Mouse (Mus musculus): ENCODE results near the gene Gm21083. TPM values are rescaled to one million over a fixed set of nuclear protein-coding genes. Genes with fewer than 3 reads are reported as not detected.
"Not testable (repeated sequence)": the region's sequence is repeated elsewhere in the genome, so short reads cannot be mapped to it uniquely, and the experiment has no call there.

Gene Gm21083
- not detected for total RNA-seq (2021)
- long read RNA-seq, experiment 1: 0 reads
- long read RNA-seq, experiment 2: 0 reads

DNA sequence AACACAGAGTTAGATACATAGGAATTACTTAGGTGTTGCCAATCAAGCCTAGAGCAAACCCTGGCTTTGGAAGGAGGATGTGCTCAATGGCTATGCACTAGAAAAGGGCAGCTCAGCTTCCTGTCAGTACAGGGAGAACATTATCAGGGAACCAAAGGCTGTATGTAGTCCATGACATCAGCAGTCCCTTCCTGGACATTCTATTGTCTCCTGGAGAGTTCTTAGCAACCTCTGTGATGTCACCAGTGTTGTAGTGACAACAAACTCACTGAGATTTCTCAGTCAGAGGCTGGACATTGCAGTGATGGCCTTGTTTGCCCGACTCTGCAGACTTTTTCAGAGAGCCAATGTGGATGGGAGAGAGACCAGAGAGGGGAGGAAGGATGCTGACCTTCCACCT is at the start of gene Gm21083:
Gene Gm21083 (plus strand): TSS at position 301 of the 400 bp plus-strand sequence.
- DNase-seq; H3K4me3 ChIP-seq; H3K27ac ChIP-seq; intact Hi-C loops (cut with DNase I): not testable (repeated sequence)

DNA sequence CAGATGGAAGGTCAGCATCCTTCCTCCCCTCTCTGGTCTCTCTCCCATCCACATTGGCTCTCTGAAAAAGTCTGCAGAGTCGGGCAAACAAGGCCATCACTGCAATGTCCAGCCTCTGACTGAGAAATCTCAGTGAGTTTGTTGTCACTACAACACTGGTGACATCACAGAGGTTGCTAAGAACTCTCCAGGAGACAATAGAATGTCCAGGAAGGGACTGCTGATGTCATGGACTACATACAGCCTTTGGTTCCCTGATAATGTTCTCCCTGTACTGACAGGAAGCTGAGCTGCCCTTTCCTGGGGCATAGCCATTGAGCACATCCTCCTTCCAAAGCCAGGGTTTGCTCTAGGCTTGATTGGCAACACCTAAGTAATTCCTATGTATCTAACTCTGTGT is 48.0 kb upstream of the Gm21083 start, which contains the start of gene Gm21190:
Gene Gm21190 (minus strand): TSS at position 101 of the 400 bp plus-strand sequence.
- intact Hi-C loops (cut with DNase I); H3K27ac ChIP-seq; H3K4me3 ChIP-seq; DNase-seq: not testable (repeated sequence)

DNA sequence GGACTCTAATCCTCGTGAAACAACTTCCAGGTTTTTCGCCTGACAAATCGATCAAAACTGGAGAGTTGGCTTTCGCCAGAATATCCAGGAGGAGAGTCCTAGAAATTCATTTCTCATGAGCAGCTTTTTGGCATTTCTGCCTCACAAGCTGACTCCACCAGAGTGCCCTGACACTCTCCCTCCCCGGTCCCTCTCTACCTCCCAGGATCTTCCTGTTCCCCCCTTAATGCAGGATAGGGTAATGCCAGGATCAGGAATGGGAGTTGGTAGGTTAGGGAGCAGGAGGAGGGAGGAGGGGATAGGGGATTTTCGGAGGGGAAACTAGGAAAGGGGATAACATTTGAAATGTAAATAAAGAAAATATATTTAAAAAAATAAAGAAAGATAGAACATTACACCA is 28.5 kb upstream of the Gm21083 start:
- intact Hi-C loops (cut with DNase I); H3K27ac ChIP-seq; DNase-seq; H3K4me3 ChIP-seq: not testable (repeated sequence)

DNA sequence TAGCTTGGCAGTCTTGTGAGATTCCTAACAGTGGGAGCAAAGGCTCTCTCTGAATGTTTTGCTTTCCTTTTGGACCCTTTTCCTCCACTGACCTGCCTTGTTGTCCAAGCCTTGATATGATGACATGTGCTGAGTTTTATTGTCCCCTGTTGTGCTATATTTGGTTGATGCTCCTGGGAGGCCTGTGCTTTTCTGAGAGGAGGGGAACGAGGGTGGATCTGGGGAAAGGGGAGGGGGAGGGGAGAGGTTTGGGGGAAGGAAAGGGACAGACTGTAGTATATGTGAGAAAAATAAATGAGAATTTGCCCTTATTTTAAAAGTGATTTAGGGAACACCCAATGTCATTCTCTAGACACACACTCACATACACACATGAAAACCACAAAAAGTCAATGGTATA is 28.0 kb upstream of the Gm21083 start:
- H3K27ac ChIP-seq; H3K4me3 ChIP-seq; DNase-seq; intact Hi-C loops (cut with DNase I): not testable (repeated sequence)

DNA sequence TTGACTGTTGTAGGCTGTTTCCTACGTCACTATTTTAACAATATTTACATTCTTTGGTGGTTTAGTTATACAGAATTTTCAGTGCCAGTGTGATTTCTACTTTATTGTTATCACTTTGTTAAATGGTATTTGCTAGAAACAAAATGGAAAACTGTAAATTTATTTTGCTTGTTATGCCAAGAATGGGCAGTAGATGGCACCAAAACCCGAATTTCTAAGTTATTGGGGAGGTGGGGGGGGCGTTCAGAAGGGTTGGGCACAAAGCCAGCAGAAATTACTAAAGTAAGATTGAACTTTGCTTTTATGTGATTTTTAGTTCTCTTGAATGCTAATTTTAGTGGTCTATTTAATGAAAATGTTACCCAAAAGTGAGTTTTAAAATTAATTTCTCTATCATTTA is 27.5 kb upstream of the Gm21083 start:
- H3K27ac ChIP-seq; H3K4me3 ChIP-seq; DNase-seq; intact Hi-C loops (cut with DNase I): not testable (repeated sequence)
- 0 out of 2 replicates have a peak, but pooled peaks have one; percentile 26 for TF ChIP-seq CTCF (IDR thresholded peaks at IDR 0.05)

DNA sequence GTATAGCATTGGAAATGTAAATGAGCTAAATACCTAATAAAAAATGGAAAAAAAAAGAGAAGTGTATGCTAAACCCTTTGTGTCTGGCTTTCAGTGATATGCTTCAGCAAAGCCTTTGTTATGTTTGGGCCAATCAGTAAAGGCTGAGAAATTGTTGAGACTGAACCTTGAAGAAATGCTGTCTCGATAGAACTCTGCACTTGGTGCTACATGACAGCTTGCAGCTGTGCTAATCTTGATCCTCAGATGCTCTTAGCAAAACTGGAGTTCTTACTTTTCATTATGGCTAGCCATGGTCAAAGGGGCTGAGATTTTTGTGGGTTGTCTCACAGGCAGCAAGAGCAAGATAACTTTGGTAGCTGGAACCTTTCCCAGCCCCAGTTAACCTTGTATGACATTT is 18.5 kb upstream of the Gm21083 start:
- H3K27ac ChIP-seq; DNase-seq; intact Hi-C loops (cut with DNase I); H3K4me3 ChIP-seq: not testable (repeated sequence)

DNA sequence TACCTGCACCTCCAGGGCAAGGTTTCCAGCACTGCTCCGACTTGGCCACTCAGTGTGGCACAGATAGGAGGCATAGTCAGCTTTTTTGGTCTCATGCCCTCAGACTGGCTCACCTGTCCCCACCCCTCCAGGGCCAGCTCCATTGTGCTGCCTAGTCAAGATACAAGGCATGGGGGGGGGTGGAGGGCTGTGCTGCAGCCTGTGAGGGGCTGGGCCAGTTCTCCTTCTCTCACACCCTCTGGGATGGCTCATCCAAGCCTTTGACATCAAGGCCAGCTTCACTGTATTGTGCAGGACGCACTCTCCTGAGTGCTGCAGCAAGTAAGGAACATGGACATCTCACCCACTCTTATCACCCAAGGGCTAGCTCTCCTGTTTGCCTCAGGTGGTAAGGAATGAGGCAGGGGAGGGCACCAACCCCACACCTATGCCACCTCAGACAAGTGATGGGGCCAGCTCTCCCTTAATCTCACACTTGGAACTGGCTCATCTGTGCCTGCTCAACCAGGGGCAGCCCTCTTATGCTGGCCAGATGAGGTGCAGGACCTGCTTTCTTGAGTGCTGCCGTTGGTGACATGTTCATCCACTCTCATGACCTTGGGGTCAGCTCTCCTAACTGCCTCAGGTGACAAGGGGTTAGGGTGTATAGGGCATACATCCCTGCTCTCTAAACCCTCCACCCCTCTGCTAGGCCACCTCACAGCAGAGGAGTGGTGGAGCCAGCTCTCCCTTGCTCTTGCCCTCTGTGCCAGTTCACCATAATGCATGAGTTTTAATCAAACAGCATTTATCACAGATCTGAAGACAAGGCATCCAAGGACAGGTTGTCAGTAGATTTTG is 15.5 kb upstream of the Gm21083 start:
- intact Hi-C loops (cut with DNase I); H3K4me3 ChIP-seq; DNase-seq; H3K27ac ChIP-seq: not testable (repeated sequence)

DNA sequence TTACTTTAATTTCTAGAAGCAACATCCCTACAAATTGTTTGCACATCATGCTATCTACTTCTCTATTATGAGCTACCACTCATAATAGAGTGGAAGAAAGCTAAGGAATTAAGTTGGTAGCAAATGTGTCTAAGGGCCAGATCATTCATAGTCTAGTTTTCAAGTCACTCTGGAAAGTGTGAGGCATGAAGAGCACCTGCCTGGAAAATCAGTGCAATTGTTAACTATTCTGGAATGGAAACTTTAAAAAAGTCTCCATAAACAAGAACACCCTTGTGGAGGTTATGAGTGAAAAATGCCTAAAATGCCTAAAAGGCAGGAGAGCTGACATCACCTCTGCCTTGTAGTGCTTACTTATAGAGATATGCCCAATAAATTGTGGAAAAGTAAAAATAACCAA is 3.4 kb upstream of the Gm21083 start:
- H3K4me3 ChIP-seq; intact Hi-C loops (cut with DNase I); H3K27ac ChIP-seq: not testable (repeated sequence)

DNA sequence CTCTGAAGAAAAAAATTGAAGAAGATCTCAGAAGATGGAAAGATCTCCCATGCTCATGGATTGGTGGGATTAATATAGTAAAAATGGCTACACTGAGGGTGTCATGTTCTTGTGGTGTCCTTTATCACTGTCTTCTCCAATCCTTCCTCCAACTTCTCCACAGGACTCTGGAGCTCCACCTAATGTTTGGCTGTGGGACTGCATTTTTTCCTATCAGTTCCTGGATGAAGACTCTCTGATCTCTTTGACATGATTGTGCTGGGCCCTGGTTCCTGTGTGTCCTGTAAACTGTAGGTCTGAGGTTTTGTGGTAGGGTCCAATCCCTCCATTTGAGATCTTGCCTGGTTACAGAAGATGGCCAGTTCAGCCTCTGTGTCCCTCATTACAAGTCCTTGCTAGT is 9.2 kb downstream of the Gm21083 start:
- TF ChIP-seq CTCF (IDR thresholded peaks at IDR 0.05): peak; percentile 46
- H3K27ac ChIP-seq; H3K4me3 ChIP-seq; intact Hi-C loops (cut with DNase I): not testable (repeated sequence)
- DNase-seq: peak; percentile 29

More for the DNA sequence above, 3.4 kb upstream of the Gm21083 start:
- not testable (repeated sequence) for DNase-seq

DNA sequence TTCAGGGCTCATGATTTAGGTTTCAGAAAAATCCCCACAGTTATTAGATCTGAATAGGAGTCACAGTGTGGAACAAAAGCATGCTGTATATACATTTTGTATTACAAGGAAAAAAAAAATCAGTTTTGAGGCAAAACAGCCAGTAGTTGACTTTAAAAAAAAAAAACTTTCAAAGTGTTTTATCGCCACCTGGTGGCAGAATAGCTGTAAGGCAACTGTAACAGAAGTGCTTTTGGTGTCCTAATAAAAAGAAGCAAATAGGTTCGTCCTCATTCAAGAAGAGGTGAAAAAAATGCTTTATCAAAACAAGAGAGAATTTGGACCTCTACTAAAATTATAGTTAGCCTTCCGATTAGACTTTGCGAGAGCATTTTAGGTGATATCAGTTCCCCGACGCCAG is 11.2 kb downstream of the Gm21083 start:
- H3K4me3 ChIP-seq; intact Hi-C loops (cut with DNase I); H3K27ac ChIP-seq; DNase-seq: not testable (repeated sequence)
- TF ChIP-seq CTCF (IDR thresholded peaks at IDR 0.05): peak; percentile 59

DNA sequence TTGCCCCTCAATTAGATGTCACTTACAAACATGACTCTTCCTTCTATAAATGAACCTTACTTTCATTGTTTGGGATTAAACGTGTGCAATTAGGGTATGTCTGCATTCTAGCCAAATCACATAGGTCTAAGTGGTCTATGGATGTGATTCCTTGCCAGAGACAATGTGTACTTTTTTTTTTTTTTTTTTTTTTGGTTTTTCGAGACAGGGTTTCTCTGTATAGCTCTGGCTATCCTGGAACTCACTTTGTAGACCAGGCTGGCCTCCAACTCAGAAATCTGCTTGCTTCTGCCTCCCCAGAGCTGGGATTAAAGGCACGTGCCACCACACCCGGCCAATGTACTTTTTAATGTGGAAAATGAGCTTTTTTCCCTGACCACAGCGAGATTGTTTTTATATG is 13.5 kb downstream of the Gm21083 start:
- intact Hi-C loops (cut with DNase I); DNase-seq; H3K27ac ChIP-seq; H3K4me3 ChIP-seq: not testable (repeated sequence)

DNA sequence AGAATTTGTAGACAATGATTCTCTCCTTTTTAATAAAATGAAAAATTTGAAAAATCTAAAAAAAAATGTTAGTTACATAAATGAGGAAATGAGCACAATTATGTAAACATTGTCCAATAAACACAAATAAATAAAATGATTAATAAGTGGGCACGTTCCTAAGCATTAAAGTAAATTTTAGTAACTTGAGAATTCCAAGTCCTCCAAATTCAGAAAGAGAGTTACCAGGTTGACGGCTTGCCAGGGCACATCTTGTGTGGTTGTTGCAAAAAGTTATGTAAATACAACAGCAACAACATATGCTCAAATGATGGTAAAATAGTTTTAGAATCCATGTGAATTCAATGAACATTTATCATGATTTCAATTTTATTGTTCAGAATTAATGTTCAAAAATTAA is 14.4 kb downstream of the Gm21083 start:
- DNase-seq; H3K27ac ChIP-seq; intact Hi-C loops (cut with DNase I); H3K4me3 ChIP-seq: not testable (repeated sequence)

DNA sequence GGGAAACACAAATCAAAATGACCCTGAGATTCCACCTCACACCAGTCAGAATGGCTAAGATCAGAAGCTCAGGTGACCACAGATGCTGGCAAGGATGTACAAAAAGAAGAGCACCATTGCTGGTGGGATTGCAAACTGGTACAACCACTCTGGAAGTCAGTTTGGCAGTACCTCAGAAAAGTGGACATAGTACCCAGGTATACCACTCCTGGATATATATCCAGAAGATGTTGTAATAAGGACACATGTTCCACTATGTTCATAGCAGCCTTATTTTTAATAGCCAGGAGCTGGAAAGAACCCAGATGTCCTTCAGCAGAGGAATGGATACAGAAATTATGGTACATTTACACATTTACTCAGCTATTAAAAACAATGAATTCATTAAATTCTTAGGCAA is 21.7 kb downstream of the Gm21083 start:
- H3K4me3 ChIP-seq; H3K27ac ChIP-seq; intact Hi-C loops (cut with DNase I); DNase-seq: not testable (repeated sequence)

DNA sequence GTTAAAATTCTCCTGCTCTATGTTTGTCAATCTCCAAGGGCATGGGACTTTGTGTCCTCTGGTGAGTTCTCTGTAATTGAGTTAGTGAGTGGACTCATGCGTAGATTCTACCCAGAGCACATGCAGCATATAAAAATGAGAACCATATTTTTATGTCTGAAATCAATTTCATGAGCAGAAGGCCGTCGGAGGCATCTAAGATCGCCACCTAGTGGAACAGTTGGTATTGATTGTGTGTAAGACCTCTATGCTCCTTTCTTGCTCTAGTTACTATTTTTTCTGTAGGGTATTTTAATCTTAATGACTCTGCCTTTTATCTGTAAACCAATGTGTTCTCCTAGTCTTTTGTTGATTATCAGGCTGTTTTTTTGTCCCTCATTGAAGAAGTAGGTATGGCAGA is 23.2 kb downstream of the Gm21083 start:
- H3K4me3 ChIP-seq; H3K27ac ChIP-seq; intact Hi-C loops (cut with DNase I); DNase-seq: not testable (repeated sequence)
- TF ChIP-seq CTCF (IDR thresholded peaks at IDR 0.05): peak; percentile 18; the same call in 1 of the 2 replicates

DNA sequence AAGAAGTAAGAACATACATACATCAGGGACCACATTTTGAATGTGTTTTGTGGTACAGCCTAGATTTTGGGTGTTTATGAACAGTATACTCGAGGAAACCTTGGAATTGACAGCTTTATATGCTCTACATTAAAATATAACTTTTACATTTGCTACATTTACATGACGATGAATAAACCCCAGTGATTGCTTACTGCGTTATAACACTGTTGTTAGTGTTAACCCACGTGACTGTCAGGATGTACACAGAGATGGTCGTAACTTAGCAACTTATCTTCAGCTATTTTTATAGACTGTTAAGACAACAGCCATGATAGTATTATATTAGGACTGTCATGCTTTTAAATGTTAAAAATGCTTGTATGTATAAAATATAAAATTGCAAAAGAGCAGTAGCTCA is 24.3 kb downstream of the Gm21083 start:
- DNase-seq; intact Hi-C loops (cut with DNase I); H3K27ac ChIP-seq; H3K4me3 ChIP-seq: not testable (repeated sequence)

DNA sequence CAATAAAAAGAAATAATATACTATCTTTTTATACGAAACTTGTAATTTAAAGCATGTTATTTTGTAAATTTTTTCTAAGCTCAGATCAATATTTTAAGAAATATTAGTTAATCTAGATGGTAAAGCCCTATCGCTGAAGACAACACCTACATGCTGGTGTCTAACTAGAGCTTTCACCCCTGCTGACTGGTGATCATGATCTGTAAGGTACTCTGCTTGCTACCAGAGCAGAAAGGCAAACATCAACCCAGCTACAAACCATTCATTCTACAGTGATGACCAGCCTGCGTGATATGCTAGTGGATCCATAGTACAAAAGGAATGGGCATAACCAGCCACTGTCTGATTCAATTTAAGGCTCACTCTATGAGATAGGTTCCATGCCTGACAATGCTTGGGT is 24.8 kb downstream of the Gm21083 start:
- H3K4me3 ChIP-seq; intact Hi-C loops (cut with DNase I); DNase-seq; H3K27ac ChIP-seq: not testable (repeated sequence)

DNA sequence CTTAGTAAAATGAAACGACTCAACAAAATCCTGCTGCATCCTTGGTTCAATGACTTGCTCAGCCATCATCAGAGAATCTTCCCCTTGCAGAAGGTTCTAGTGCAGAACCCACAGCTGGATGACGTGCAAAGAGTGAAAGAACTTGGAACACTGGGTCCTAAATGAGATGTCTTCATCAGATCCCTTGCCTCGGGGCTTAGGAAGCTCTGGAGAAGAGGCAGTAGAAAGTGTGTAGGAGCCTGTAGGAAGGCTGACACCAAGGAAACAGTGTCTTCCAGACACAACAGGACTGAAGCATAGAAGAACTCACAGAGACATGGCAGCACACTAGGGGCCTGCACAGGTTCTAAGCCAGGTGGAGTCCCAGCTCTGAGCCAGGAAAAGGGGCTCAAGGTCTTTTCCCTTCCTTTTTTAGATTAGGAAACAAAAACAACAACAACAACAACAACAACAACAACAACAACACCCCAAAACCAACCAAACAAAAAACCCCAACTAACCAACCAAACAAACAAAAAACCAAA is 25.4 kb downstream of the Gm21083 start:
- intact Hi-C loops (cut with DNase I); H3K4me3 ChIP-seq; H3K27ac ChIP-seq; DNase-seq: not testable (repeated sequence)

DNA sequence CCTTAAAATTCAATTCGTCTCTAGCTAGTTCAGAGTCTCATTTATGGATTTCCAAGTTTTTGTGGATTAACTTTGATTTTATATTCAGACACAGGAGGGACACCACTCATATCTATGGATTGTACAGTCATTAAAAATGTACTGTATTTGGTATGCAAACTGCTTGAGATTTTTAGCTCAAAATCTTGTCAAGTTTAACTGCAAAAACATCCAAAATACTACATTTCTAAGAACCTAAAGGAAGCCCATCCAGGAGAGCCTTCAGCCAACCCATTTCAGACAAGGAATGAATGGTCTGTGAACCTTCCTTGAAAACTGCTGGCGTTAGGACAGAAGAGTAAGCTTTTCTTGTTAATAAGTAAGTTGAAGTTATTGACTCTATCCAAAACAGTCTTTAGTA is 25.9 kb downstream of the Gm21083 start:
- H3K27ac ChIP-seq; intact Hi-C loops (cut with DNase I); H3K4me3 ChIP-seq; DNase-seq: not testable (repeated sequence)

Measured in gastrocnemius, adult 2 months (tissue).